Mouse (Mus musculus) ES-CJ7 (cell line): ENCODE results near the gene Tmed9.
"Not testable (repeated sequence)": the region's sequence is repeated elsewhere in the genome, so short reads cannot be mapped to it uniquely, and the experiment has no call there.

Source experiments
- DNase-seq: peaks from one replicate; pipeline ENCODE4 v3.0.0; 2011; ENCODE audit warnings: low read depth, low spot score

The Tmed9 gene

GRCm38 (mm10) chr13:55567949-55568348 is 5.6 kb upstream of the Tmed9 start:
- DNase-seq = no peak

- not testable (repeated sequence) for DNase-seq
Measured at GRCm38 (mm10) chr13:55568524-55568923, 5.0 kb upstream of the Tmed9 start.

GRCm38 (mm10) chr13:55569726-55570285 is 3.7 kb upstream of the Tmed9 start:
- peak; percentile 29 for DNase-seq

- DNase-seq = peak; percentile 21
Measured at GRCm38 (mm10) chr13:55570286-55570973, 3.1 kb upstream of the Tmed9 start.

GRCm38 (mm10) chr13:55571027-55571751 is 2.3 kb upstream of the Tmed9 start, which contains the start of gene Fam193b:
Fam193b (minus strand) TSS chr13:55571120.
- peak; percentile 93 for DNase-seq

DNA sequence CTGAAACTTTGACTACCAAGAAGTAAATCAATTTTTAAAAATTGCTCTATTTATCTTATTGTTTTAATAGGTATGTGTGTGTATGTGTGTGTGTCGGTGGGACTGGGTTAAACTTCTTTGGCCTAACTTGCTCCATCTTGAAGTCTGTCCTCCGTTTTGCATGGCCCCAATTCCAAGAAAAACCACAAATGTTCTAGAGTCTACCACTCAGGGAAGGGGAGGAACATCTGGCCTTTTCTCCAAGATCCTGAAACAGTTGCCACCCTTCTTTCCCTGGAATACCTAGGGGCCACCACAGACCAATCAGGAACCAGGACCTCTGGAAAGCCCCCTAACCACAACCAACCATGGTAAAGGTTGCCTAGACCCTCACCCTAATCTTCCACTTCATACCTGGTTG is 1.6 kb upstream of the Tmed9 start:
- no peak for DNase-seq

DNA sequence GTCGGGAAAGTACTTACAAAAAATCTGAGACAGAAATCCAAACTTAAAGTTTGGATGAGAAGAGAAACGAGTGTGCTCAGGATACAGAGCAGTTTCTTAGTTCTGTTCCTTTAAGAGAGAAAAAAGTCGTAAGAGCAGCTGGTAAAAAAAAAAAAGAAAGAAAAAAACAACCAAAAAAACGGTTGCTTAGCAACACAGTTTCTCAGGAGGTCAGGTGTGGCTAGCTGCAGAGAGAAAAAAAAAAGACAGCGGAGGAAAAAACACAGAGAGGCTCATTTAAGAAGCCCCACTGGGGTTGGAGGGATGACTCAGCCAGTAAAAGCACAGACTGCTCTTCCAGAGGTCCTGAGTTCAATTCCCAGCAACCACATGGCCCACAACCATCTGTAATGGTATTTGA is 789 bp downstream of the Tmed9 start:
- no peak for DNase-seq

DNA sequence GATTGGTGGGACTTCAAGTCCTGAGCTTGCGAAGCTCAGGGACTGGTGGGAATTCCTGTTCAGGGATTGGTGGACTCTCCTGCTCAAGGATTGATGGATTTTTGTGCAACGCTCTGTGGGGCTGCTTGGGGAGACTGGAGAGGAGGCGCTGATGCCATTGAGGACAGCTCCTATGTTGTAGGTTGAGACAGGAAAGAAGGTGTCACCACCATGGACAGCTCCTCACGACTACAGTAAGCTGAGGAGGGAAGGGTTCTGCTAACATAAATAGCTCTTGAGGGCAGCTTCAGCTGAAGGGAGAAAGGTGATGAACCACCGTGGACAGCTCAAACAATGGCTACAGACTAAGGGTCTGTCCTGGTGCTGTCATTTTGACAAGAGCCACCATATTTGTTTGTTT is 2.4 kb downstream of the Tmed9 start:
- peak; percentile 83 for DNase-seq

DNA sequence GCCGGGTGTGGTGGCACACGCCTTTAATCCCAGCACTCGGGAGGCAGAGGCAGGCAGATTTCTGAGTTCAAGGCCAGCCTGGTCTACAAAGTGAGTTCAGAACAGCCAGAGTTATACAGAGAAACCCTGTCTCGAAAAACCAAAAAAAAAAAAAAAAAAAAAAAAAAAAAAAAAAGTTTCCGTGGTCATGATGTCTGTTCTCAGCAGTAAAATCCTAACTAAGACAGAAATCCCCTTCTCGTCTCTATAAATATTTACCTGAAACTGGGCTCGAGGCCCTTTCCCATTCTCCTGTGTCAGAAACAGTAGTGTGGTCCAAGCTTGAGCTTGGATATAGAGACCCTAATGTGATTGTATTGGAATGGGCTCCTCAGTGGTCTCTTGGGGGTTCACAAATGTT is 3.3 kb downstream of the Tmed9 start:
- not testable (repeated sequence) for DNase-seq

GRCm38 (mm10) chr13:55578086-55578485 is 4.6 kb downstream of the Tmed9 start:
- no peak for DNase-seq

DNA sequence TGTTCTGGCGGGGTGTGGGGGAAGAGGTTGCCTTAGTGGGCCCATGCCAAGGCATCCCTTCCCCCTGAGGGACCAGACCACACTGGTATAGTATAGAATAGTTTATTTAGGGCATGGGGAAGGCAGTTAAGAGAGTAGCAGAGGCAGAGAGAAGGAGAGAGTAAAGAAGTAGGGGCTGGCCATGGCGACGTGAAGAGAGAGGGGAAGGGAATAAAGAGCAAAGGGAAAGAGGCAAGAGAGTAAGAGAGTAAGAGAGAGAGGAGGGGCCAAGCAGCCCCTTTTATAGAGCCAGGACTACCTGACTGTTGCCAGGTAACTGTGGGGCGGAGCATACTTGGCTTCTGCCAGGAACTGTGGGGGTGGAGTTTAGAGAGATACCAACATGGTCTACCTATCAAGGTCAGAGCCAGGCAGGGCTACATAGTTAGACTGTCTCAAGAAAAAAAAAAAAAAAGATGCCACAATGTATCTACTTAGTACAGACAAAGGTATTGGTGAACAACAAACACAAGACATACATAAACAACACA is 18.5 kb downstream of the Tmed9 start:
- DNase-seq = peak; percentile 93

DNA sequence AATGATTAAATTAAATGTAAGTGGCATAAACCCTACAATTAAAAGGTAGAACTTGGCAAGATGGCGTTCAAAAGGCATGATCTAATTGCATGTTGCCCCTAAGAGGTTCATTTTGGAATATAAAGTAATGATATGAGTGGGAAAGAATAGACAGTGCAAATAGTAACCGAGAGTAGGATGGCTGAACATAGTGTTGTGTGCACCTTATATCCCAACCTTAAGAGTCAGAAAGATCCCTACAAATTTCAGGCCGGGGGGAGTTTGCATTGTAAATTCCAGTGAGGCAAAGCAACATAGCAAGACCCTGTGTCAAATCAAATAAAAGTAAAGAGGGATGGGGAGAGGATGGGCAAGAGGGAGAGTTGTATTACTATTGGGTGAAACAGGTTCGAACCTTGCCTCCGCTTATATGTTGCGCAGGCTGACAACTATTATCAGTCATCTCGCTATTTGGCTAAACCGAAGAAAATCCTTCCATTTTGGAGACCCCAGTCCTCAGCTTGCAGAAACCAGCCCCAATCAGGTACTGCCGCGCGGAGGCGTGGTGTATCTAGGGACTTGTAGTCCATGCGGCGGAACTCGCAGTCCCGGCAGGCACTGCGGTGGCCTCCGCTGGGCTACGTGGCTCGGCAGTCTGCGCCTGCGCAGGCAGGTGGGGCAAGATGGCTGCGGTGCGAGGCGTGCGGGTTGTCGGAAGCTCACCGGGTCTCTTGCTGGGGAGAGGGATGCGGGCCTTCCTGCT is 19.2 kb downstream of the Tmed9 start:
- peak; percentile 99 for DNase-seq

- no peak for DNase-seq
Measured at GRCm38 (mm10) chr13:55593254-55593747, 19.8 kb downstream of the Tmed9 start.

- DNase-seq = no peak
Measured at GRCm38 (mm10) chr13:55595375-55595774, 21.8 kb downstream of the Tmed9 start.

DNA sequence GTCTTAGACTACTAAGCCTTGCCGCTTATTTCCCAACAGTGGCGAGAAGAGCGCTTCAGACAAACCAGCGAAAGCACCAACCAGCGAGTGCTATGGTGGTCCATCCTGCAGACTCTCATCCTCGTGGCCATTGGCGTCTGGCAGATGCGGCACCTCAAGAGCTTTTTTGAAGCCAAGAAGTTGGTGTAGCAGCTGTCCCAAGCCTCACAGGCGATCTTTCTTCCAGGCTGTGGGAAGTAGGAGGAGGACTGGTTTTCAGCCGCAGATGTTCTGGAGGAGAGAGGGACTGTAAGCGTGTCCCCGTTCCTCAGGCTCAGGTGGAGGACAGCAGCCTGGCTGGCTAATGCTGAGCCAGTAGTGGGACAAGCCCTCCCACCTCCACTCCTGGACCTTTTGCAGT is 23.3 kb downstream of the Tmed9 start:
- no peak for DNase-seq

DNA sequence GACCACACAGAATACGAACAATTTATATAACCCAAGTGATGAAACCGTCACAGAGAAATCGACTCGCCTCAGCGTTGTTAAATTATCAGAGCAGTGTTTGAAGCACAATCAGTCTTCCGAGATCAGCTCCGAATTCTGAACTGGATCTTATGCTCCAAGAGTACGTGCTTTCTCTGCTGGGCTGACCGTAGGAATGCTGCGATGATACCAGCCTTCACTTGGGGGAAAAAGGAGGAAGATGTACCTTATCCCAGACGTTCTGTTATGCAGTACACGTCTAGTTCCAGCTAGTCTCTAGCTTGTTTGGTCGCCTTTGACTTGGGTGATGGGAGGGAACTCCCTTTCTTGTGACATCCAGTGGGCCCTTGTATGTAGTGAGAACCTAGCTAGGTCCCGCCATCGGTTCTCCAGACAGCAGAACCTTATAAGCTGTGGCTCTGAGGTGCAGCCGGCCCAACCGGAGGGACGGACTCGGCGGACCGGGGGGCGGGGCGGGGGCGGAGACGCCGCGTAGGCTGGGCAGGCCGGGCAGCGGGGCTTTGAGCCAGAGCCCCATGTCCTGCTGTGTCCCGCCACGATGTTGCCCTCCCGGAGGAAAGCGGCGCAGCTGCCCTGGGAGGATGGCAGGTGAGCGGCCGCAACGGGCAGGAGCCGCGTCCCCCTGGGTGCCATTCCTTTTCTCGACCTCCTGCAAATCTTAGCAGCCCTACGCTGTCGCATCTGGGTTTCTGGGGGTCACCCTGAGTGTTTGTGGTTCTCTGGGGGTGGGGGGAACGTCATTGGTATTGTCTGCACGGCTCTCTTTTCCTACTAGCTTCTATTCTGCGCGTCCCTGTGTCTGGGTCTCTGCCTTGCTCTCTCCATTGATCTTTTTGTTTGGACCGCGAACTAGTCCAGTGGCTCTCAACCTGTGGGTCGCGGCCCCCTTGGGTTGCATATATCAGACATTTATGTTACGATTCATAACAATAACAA is 26.3 kb downstream of the Tmed9 start, which contains the start of gene B4galt7:
TSS of gene B4galt7 (plus strand) at position 331 of the 975 bp plus-strand sequence.
- DNase-seq = peak; percentile 71

DNA sequence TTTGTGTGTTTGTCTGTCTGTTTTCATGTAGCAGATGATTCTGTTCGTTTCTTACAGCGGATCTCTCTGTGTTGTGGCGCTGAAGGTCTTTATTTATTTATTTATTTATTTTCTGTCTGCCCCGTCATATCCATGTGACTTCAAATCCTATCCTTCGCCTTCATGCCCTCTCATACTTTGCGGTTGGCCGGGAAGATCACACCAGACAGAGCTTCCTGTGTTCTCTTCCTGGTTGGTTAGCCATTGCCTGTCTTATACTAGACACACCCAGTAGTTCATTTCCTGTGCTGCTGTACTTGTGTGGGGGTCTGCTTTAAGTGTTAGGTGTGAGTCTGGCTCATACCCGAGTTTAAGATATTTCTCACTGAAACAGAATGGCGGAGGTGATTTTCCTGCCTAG is 27.1 kb downstream of the Tmed9 start:
- DNase-seq = no peak

DNA sequence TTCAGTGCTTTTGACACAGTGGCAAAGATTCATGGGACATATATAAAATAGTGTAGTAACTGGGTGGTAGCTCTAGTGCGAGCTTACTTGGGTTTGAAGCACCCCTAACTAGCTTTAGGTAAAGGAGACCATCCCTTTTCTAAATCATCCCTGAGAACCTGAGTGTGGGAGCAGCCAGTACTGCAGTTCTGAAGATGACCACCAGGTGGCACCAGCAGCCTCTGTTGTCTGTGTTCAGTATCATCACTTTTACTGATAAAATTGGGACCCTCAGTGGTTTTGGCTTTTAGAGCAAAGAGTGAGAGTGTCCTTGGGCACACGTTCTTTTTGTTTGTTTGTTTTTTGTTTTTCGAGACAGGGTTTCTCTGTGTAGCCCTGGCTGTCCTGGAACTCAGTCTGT is 28.1 kb downstream of the Tmed9 start:
- peak; percentile 76 for DNase-seq

DNA sequence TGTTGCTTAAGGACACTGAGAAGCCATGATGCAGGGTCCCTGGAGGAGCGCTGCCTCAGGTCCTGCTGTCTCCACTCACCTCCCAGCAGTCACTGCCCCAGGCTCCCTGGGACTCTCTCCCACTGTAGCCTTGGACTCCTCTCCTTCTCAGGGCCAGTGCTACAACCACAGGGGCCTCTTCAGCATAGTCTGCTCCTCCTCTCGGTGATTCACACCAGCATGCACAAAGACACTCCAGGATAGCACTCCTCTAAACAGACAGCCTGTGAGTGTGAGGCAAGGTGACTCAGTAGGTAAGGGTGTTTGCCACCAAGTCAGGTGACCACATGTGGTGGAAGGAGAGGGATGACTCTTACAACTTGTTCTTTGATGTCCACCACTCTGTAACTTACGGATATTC is 31.1 kb downstream of the Tmed9 start:
- DNase-seq = no peak

GRCm38 (mm10) chr13:55606899-55607623 is 33.5 kb downstream of the Tmed9 start:
- DNase-seq = no peak
